Mouse (Mus musculus) layer of hippocampus, adult 9-10 months (tissue): ENCODE data around the gene Elfn2.

ENCODE experiments used
- DNase-seq: peaks from one replicate; pipeline ENCODE4 v3.0.0; 2022; ENCODE audit warnings: low spot score

Gene Elfn2

DNA sequence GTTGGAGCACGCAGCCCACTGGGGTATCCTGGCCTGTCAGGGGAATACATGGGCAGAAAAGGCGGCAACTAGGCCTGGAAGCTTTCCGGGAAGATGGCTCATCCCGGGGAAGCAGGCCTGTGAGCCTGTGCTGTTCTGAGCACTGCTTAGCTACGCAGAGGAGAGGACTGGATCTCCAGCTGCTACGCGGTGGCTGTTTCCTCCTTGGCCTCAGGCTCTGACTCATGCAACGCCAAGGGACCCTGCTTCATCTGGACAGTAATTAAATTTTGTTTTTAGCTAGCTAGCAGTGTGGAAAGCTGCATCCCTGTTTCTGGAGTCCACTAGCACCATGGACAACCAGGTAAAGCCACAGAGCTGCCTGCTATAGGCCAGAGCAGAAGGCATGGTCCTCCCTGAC is 36.8 kb downstream of the Elfn2 start:
- no peak for DNase-seq

DNA sequence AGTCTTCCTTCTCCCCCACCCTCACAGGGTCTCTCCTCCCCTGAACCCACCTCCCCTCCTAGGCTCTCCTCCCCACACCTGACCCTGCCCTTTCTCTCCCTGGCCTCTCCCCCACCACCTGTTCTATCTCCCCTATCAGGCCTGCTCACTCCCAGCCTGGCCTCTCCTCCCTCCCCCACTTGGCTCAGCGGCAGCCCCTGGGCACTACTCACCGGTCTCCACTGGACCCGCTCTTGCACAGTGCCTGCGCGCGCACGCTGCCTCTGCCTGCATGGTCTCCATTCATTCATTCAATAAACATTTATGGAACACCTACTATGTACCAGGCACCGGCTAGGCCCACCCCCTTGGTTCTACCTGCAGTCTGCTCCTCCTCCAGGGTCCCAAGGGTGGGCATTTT is 37.3 kb downstream of the Elfn2 start:
- DNase-seq = no peak

DNA sequence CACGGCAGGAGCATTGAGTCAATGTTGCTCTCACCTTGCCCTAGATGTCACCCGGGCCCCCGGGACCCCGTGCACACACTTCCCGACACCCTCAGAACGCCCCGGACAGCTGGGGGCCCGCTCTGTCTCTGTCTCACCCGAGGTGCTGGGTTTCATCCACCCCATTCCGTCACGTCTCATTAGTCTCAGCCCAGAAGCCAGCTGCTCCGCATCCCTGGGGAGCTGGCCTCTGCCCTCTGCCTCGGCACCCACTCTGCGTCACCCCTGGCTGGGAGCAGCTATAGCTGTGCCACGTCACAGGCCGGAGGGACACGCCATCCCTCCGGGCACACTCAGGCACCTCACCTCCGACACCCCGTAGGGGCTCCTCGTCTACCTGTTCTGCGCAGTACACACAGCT is 38.3 kb downstream of the Elfn2 start:
- DNase-seq = no peak

GRCm38 (mm10) chr15:78677708-78678107 is 40.9 kb downstream of the Elfn2 start:
- no peak for DNase-seq

GRCm38 (mm10) chr15:78677015-78677414 is 41.6 kb downstream of the Elfn2 start:
- no peak for DNase-seq

DNA sequence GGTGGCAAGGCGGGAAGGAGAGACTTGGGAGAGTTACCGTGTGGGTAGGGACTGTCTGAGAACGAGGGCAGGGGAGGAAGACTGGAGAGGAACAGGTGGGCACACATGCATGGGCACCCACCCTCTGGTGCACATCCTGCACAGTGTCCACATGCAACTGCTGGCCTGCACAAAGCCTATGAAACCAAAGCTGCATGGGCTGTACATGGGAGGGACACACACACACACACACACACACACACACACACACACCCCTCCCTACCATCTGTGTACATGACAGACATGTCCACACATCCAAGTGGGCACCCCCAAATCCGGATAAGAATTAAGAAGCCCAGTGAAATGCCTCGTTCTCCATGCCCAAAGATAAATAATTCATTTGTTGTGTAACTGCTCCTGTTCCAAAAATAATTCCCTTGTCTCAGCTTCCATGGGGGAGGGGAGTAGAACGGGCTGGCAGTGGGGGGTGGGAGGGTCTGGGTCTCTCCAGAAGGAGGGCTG is 43.6 kb downstream of the Elfn2 start:
- DNase-seq = no peak

GRCm38 (mm10) chr15:78673436-78673835 is 45.1 kb downstream of the Elfn2 start:
- DNase-seq = no peak

- no peak for DNase-seq
Measured at GRCm38 (mm10) chr15:78670341-78670740, 48.2 kb downstream of the Elfn2 start.

- DNase-seq = no peak
Measured at GRCm38 (mm10) chr15:78669221-78669871, 49.2 kb downstream of the Elfn2 start.

DNA sequence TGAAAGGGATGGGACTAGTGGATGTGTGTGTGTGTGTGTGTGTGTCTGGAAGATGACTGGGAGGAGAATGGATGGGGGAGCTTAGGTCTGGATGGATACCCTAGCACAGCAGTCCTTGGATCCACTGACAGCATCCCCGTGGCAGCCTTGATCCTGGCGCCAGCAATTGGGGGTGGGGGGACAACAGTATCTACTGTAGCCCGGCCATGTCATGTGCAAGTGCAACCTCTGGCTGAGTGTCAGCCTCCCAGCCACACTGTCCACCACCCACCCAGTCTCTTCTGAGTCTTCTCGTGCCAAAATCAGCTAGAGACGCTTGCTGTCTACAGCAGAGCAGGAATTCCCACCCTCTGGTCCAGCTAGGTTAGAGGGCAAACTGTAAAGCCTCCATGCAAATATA is 54.3 kb downstream of the Elfn2 start:
- DNase-seq = no peak

DNA sequence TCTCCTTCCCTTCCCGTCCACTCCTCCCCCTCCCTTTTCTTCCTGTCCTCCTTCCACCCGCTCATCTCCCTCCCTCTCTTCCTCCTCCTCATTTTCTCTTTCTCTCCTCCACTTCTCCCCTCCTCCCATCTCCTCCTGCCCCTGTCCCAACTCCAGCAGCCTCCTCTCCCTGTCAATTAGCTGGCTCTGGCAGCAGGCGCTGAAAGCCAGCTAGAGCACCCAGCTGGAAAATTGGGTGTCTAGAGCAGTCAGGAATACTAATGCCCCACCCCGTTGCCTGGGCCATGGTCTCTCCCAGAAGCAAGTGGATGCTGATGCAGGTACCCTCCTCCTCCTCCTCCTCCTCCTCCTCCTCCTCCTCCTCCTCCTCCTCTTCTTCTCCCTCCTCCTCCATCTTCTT is 67.4 kb downstream of the Elfn2 start:
- DNase-seq = no peak

- no peak for DNase-seq
Measured at GRCm38 (mm10) chr15:78647746-78648145, 70.8 kb downstream of the Elfn2 start.

GRCm38 (mm10) chr15:78644606-78645005 is 74.0 kb downstream of the Elfn2 start:
- no peak for DNase-seq

GRCm38 (mm10) chr15:78643633-78644032 is 74.9 kb downstream of the Elfn2 start:
- DNase-seq = no peak

- DNase-seq = no peak
Measured at GRCm38 (mm10) chr15:78635231-78635630, 83.3 kb downstream of the Elfn2 start.

GRCm38 (mm10) chr15:78634095-78634737 is 84.4 kb downstream of the Elfn2 start:
- DNase-seq = no peak

DNA sequence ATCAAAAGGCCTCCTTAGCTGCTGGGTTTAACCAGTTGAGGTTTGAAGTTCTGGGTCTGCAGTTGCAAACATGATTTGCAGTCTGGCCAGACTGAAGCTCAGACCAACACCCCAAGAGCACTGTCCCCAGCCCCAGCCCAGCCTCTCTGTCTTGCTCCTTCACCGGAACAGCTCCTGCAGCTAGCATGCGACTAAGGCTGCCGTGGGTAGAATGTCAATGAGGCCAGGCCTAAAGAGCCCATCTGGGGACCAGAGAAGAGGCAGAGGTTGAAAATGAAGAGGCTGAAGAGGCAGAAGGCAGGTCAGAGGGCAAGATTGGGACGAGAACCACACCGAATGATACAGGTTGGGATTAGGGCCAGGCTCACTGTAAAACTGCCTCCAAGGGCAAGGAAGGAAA is 85.2 kb downstream of the Elfn2 start:
- no peak for DNase-seq

DNA sequence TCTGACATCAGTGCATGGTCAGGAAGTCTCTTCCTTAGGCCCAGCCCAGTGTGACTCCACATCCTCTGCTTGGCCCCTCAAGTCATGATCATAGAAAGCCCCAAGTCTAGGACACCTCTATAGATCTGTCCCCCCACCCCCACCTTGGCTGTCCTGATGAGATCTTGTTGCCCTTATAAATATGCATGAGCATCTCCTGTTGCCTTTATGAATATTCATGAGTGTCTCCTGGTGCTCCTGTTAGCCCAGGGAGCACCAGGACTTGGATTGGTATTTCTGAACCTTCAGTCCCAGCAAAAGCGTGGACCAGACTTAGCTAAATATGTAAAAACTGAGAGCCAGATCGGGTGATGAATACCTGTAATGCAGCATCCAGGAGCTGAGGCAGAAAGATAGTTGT is 86.2 kb downstream of the Elfn2 start:
- DNase-seq = no peak

DNA sequence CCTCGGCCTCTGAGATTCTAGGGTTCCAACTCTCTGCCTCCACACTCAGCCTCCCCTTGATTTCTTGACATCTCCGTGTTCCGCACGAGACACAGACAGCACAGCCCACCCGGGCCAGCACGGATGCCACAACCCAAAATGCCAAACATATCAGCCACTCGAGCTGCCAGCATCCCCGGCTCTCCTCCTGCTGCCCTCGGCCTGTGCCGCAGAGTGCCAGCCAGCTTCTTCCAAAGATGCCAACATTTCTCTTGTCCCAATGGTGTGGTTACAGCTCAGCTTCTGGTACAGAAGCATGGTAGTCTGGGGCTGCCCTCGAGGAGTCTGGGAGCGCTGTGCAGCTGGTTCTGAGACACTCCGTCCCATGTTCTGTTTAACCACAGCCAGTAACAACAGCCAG is 92.3 kb downstream of the Elfn2 start:
- DNase-seq = no peak

GRCm38 (mm10) chr15:78624961-78625360 is 93.6 kb downstream of the Elfn2 start:
- DNase-seq = no peak

DNA sequence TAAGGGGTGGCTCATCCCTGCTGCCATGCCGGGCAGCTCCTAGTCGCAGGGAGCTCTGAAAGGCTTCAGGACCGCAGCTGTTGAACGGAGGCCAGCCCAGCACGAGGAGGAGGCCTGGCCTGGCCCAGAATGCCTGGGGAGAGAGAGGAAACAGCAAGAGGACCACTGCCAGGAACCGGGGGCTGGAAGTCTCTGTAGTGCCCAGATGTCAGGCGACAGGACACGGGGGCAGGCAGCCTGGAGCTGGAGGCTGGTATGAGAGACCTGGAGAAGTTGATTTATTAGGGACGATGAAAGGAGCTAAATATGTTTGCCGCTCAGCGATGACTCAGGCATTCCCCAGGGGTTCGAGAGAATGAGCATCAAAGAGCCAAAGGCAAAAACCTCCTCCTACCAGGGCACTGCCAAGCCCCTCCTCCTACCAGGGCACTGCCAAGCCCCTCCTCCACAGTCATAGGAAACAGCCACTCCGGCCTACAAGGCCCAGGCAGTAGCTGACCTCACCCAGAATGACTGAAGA is 94.1 kb downstream of the Elfn2 start:
- DNase-seq = no peak

DNA sequence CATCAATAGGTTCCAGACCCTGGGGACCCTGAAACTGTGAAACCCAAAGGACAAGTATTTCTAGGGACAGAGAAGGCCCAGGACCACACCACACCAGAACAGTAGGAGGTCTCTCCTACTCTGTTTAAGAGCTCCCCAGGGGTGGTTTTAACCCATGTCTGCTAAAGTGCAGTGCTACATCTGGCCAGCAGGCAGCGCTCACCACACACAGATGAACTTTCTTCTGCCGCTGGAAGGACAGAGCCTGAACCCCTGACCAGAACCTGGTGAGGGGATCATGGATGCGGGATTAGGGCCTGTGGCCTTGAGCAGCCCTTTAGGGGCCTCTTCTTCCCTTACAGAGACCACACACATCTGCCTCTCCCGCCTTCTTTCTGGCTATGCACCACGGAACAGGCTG is 95.1 kb downstream of the Elfn2 start:
- DNase-seq = peak; percentile 85
